Comparison of ENCODE assay signal across 27 mouse cellular contexts in the genomic region with DNA sequence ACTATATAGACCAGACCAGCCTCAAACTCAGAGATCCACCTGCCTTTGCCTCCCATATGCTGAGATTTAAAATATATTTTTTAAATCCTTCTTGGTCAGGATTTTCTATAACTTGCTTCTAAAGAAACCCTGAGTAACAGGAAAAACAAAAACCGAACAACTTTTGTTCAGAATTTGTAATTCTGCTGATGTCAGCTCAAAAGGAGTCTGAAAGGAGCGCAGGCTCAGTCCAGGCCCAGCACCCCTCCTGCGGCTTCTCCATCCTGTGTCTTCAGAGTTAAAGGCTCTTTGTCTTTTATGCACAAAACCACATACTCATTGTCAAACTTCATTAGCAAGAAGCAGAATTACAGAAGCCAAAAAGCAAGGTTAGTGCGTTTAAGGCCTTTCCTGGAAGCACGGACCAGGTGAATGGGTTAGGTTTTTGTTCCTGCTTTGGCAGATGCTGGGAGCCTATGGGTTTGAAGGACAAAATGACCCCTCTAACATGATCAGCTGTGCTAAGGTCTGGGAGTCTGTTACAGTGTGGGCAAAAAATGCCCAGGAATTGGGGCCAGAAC. TPM values are rescaled to one million over a fixed set of nuclear protein-coding genes. Genes with fewer than 3 reads are reported as not detected.
A peak's percentile ranks its signal among the peaks of the same experiment; 100 is the strongest.
DNase-seq lines count a peak whose midpoint lies in the region; ATAC-seq lines count a peak whose summit lies in the region.
"Had no signal": no experiment of that assay in that cellular context is flagged by ENCODE, and none has a peak within 500 bp of the region (broad histone marks: within the 10 kb centered on the region; RNA-seq: fewer than 3 reads in every experiment).

No protein-coding gene starts in this region.

- DNase-seq in heart, postnatal 10 days, result no peak
- DNase-seq in neural tube, embryonic 10.5 days (ENCODE audit: extremely low spot score, low spot score), result no peak
- peak; percentile 58 for DNase-seq in ZHBTc4 (ENCODE audit: low read depth, low spot score)
- DNase-seq in lung, postnatal 25 days (ENCODE audit: low spot score), result no peak
- no peak for DNase-seq in frontal cortex, postnatal 36 days (ENCODE audit: low spot score in 2 of 2)

- no peak overlapping the region for H3K4me2 ChIP-seq in heart, embryonic 13.5 days
- no peak overlapping the region for H3K4me2 ChIP-seq in neural tube, embryonic 13.5 days

- ATAC-seq in heart, embryonic 13.5 days (ENCODE audit: extremely low read depth, insufficient number of reproducible peaks, low FRiP score, low TSS enrichment), result no peak
- no peak for ATAC-seq in neural tube, embryonic 13.5 days (ENCODE audit: low read depth)

- no peaks in the 10 kb centered on the region for H3K36me3 ChIP-seq in heart, embryonic 13.5 days
- H3K36me3 ChIP-seq in neural tube, embryonic 13.5 days, result no peaks in the 10 kb centered on the region
- H3K36me3 ChIP-seq: embryonic facial prominence, embryonic 12.5 days; forebrain, embryonic 12.5 days; liver, embryonic 13.5 days; midbrain, embryonic 13.5 days; stomach, embryonic 15.5 days had no signal

- H3K4me3 ChIP-seq in heart, embryonic 13.5 days, result no peak overlapping the region
- no peak overlapping the region for H3K4me3 ChIP-seq in neural tube, embryonic 13.5 days
- H3K4me3 ChIP-seq: erythroblast, embryonic 14.5 days; liver, embryonic 13.5 days; stomach, embryonic 15.5 days had no signal

- H3K9me3 ChIP-seq in heart, embryonic 13.5 days, result no peaks in the 10 kb centered on the region
- H3K9me3 ChIP-seq in neural tube, embryonic 13.5 days, result no peaks in the 10 kb centered on the region
- H3K9me3 ChIP-seq: embryonic facial prominence, embryonic 12.5 days; forebrain, embryonic 12.5 days; liver, embryonic 13.5 days; midbrain, embryonic 13.5 days; stomach, embryonic 15.5 days had no signal

- no peak overlapping the region for H3K27ac ChIP-seq in heart, embryonic 13.5 days (replicated peaks)
- no peak overlapping the region for H3K27ac ChIP-seq in neural tube, embryonic 13.5 days (replicated peaks)
- H3K27ac ChIP-seq: embryonic facial prominence, embryonic 12.5 days; forebrain, embryonic 12.5 days; gastrocnemius, adult 2 months; kidney, postnatal 0 days; liver, embryonic 13.5 days; midbrain, embryonic 13.5 days; stomach, embryonic 15.5 days had no signal

- intact Hi-C loops in heart, postnatal 10 days (cut with DNase I), result loop anchor here (1.0 to 10.0 kb wide), 5 partner anchors 67 to 255 kb away; no protein-coding TSS in a partner anchor

- peaks cover 10% of the 10 kb centered on the region for H3K27me3 ChIP-seq in heart, embryonic 13.5 days (replicated peaks)
- H3K27me3 ChIP-seq in neural tube, embryonic 13.5 days, result peaks cover 5% of the 10 kb centered on the region; the same call in 1 of the 2 replicates
- H3K27me3 ChIP-seq: liver, embryonic 13.5 days; stomach, embryonic 15.5 days had no signal

- peak overlapping the region; percentile 67; the same call in 1 of the 2 replicates for H3K9ac ChIP-seq in heart, embryonic 13.5 days
- peak overlapping the region; percentile 58; the same call in 1 of the 2 replicates for H3K9ac ChIP-seq in neural tube, embryonic 13.5 days
- H3K9ac ChIP-seq: liver, embryonic 13.5 days; stomach, embryonic 15.5 days had no signal

- WGBS in heart, embryonic 13.5 days, result 79% methylated on average over 5 of the region's 5 CpGs
- WGBS in neural tube, embryonic 13.5 days, result 78% methylated on average over 5 of the region's 5 CpGs

- H3K4me1 ChIP-seq in heart, embryonic 13.5 days, result peaks cover 14% of the 10 kb centered on the region
- H3K4me1 ChIP-seq in neural tube, embryonic 13.5 days (replicated peaks), result peaks cover 5% of the 10 kb centered on the region
- H3K4me1 ChIP-seq: liver, embryonic 13.5 days had no signal

RNA-seq across cellular contexts. Expression of gene 1700016D06Rik, which starts 1.3 kb away (rescaled TPM):
- polyA plus RNA-seq in heart, embryonic 13.5 days (2015; fragmentation: Nextera tagmentation; extraction: Ambion mirVana), result not detected in 2 replicates
- total RNA-seq in heart, postnatal 10 days (2021), result not detected
- polyA plus RNA-seq in neural tube, embryonic 13.5 days (2015; fragmentation: Nextera tagmentation; extraction: Ambion mirVana), result not detected in 2 replicates
- total RNA-seq: adrenal gland, adult 2 months; adrenal gland, postnatal 4 days; gastrocnemius, adult 2 months; hematopoietic stem cell, adult 5-6 weeks; layer of hippocampus, postnatal 14 days; megakaryocyte, adult 5-6 weeks; neutrophil, adult 5-6 weeks had no signal
- polyA plus RNA-seq: adrenal gland, adult 2 months; embryonic facial prominence, embryonic 12.5 days; erythroblast, embryonic 14.5 days; forebrain, embryonic 12.5 days; heart, embryonic 11.5 days; hindbrain, embryonic 16.5 days; intestine, embryonic 16.5 days; kidney, postnatal 0 days; large intestine, adult 2 months; limb, embryonic 11.5 days; liver, embryonic 13.5 days; lung, adult 2 months; stomach, embryonic 15.5 days had no signal

RNA-seq across cellular contexts. Expression of gene Arhgef7, which starts 28.0 kb away (rescaled TPM):
- 44.8 and 45.8 TPM in 2 replicates for polyA plus RNA-seq in heart, embryonic 13.5 days (2015; fragmentation: Nextera tagmentation; extraction: Ambion mirVana)
- 100 to 1,000 TPM; 174 to 190 TPM for total RNA-seq in heart, postnatal 10 days (2021)
- 60.7 and 61.6 TPM in 2 replicates for polyA plus RNA-seq in neural tube, embryonic 13.5 days (2015; fragmentation: Nextera tagmentation; extraction: Ambion mirVana)
